Mouse (Mus musculus) small intestine, adult 2 months (tissue): ENCODE results near the gene Klf7. TPM values are rescaled to one million over a fixed set of nuclear protein-coding genes. Genes with fewer than 3 reads are reported as not detected.

Experiments used
- H3K27ac ChIP-seq: fragments of 200-500 bp; 2 replicates; pipeline ENCODE4 v1.5.1; 2012; ENCODE audit warnings: low read depth, low read length, control low read depth, inconsistent platforms; ENCODE audit not compliant: insufficient read depth
- H3K27me3 ChIP-seq: fragments of 200-500 bp; 2 replicates; pipeline ENCODE4 v1.6.1; 2012; ENCODE audit warnings: mild to moderate bottlenecking, moderate library complexity, low read length, inconsistent platforms; ENCODE audit not compliant: control insufficient read depth, insufficient read depth
- H3K36me3 ChIP-seq: fragments of 200-500 bp; 2 replicates; pipeline ENCODE4 v1.6.1; 2012; ENCODE audit warnings: mild to moderate bottlenecking, low read length, control low read depth, inconsistent platforms; ENCODE audit not compliant: control insufficient read depth, insufficient read depth
- H3K4me1 ChIP-seq: fragments of 200-500 bp; 2 replicates; pipeline ENCODE4 v1.6.1; 2012; ENCODE audit warnings: low read length, inconsistent platforms, mixed read lengths; ENCODE audit not compliant: control insufficient read depth, insufficient read depth, insufficient read length
- H3K4me3 ChIP-seq: fragments of 200-500 bp; 2 replicates; pipeline ENCODE4 v1.5.1; 2012; ENCODE audit warnings: low read depth, mild to moderate bottlenecking, control low read depth, inconsistent platforms, low read length, moderate library complexity
- CTCF ChIP-seq: fragments of 200-500 bp; IDR thresholded peaks from 2 replicates; pipeline ENCODE4 v1.5.1; 2012; ENCODE audit warnings: low read depth, mild to moderate bottlenecking, control low read depth, inconsistent platforms, low read length, moderate library complexity, mixed read lengths; ENCODE audit not compliant: insufficient replicate concordance, insufficient read length; ENCODE audit errors: extremely low read depth
- POLR2A ChIP-seq: fragments of 200-500 bp; IDR thresholded peaks from 2 replicates; pipeline ENCODE4 v1.6.1; 2012; ENCODE audit warnings: low read depth, mild to moderate bottlenecking, control low read depth, inconsistent platforms, low read length, moderate library complexity
- WGBS: fragments of 180-500 bp; shearing (Covaris S2); methylation state at CpG from one replicate; pipeline ENCODE4 v1.1.7; 2018; 5-methylcytosine and 5-hydroxymethylcytosine counted together
- polyA plus RNA-seq: library from polyadenylated mRNA; depleted of rRNA; stranded (reverse); fragments of >200 nt; gene quantifications from 2 replicates; pipeline ENCODE4 v1.2.3, GENCODE M21; 2012; rRNA removed

The Klf7 gene
- 4.0 and 4.1 TPM in 2 replicates for polyA plus RNA-seq

- TF ChIP-seq POLR2A (peak; percentile 98), CTCF (no peak; the same call in 1 of the 2 replicates)
- Histone ChIP-seq H3K4me1 (no peaks in the 10 kb centered on the region), H3K27ac (peak within 1 kb of the TSS; percentile 97), H3K27me3 (no peaks in the 10 kb centered on the region), H3K4me3 (peak within 1 kb of the TSS; percentile 70), H3K36me3 (no peaks in the 10 kb centered on the region)
- WGBS, result under 1% methylated on average over 81 of the region's 82 CpGs
Measured at GRCm38 (mm10) chr1:64121559-64122465, at the start of gene Klf7. Klf7 (minus strand) TSS chr1:64122282.

GRCm38 (mm10) chr1:64164526-64165062, 42.5 kb upstream of the Klf7 start:
- Histone ChIP-seq H3K27me3 (no peaks in the 10 kb centered on the region), H3K27ac (no peak overlapping the region), H3K36me3 (no peaks in the 10 kb centered on the region), H3K4me3 (no peak overlapping the region), H3K4me1 (no peaks in the 10 kb centered on the region)
- WGBS, result 81% methylated on average over 5 of the region's 5 CpGs
- TF ChIP-seq POLR2A, result no peak
- TF ChIP-seq CTCF, result no peak

- no peaks in the 10 kb centered on the region for H3K27me3 ChIP-seq
- H3K36me3 ChIP-seq, result no peaks in the 10 kb centered on the region
- H3K4me1 ChIP-seq, result no peaks in the 10 kb centered on the region
- 42% methylated on average over 3 of the region's 3 CpGs for WGBS
- TF ChIP-seq POLR2A, result no peak
- TF ChIP-seq CTCF, result no peak
- no peak overlapping the region for H3K27ac ChIP-seq
- no peak overlapping the region for H3K4me3 ChIP-seq
Measured at GRCm38 (mm10) chr1:64158766-64159165, 36.7 kb upstream of the Klf7 start.

GRCm38 (mm10) chr1:64149185-64149584, 27.1 kb upstream of the Klf7 start:
- H3K4me1 ChIP-seq, result no peaks in the 10 kb centered on the region
- no peak overlapping the region for H3K4me3 ChIP-seq
- no peak for TF ChIP-seq CTCF
- no peak for TF ChIP-seq POLR2A
- WGBS, result 89% methylated on average over 3 of the region's 3 CpGs
- no peaks in the 10 kb centered on the region for H3K36me3 ChIP-seq
- no peak overlapping the region for H3K27ac ChIP-seq
- no peaks in the 10 kb centered on the region for H3K27me3 ChIP-seq

GRCm38 (mm10) chr1:64142691-64143445, 20.8 kb upstream of the Klf7 start:
- no peaks in the 10 kb centered on the region for H3K4me1 ChIP-seq
- WGBS, result 58% methylated on average over 6 of the region's 6 CpGs
- TF ChIP-seq POLR2A (no peak), CTCF (no peak)
- no peak overlapping the region for H3K4me3 ChIP-seq
- H3K27me3 ChIP-seq, result no peaks in the 10 kb centered on the region
- no peaks in the 10 kb centered on the region for H3K36me3 ChIP-seq
- H3K27ac ChIP-seq, result no peak overlapping the region

GRCm38 (mm10) chr1:64134439-64134838, 12.4 kb upstream of the Klf7 start:
- no peak overlapping the region for H3K27ac ChIP-seq
- H3K27me3 ChIP-seq, result no peaks in the 10 kb centered on the region
- 84% methylated on average over 1 of the region's 1 CpGs for WGBS
- H3K4me3 ChIP-seq, result no peak overlapping the region
- no peaks in the 10 kb centered on the region for H3K36me3 ChIP-seq
- no peaks in the 10 kb centered on the region for H3K4me1 ChIP-seq
- TF ChIP-seq CTCF (no peak), POLR2A (no peak)
